Mouse (Mus musculus) left cerebral cortex, postnatal 4 days (tissue): ENCODE measurements around the gene Ube4b. TPM values are rescaled to one million over a fixed set of nuclear protein-coding genes. Genes with fewer than 3 reads are reported as not detected.
"Not testable (repeated sequence)": the region's sequence is repeated elsewhere in the genome, so short reads cannot be mapped to it uniquely, and the experiment has no call there.

ENCODE experiments used
- DNase-seq: peaks from one replicate; pipeline ENCODE4 v3.0.0-alpha.2; 2022
- intact Hi-C: fragments of 180-260 bp; cut with DNase I; formaldehyde crosslinking; loops from one replicate; pipeline ENCODE4 v1.15.1; 2025
- total RNA-seq, 2 experiments: library from RNA; stranded (reverse); gene quantifications; 2 replicates each; pipeline ENCODE4 v1.2.3; 2021

Ube4b gene
- total RNA-seq, 2 experiments from 2014 or later = 122 to 134 TPM

- no peak for DNase-seq
- intact Hi-C loops = no loop called here
Observed at GRCm38 (mm10) chr4:149440576-149440975, 14.0 kb upstream of the Ube4b start.

DNA sequence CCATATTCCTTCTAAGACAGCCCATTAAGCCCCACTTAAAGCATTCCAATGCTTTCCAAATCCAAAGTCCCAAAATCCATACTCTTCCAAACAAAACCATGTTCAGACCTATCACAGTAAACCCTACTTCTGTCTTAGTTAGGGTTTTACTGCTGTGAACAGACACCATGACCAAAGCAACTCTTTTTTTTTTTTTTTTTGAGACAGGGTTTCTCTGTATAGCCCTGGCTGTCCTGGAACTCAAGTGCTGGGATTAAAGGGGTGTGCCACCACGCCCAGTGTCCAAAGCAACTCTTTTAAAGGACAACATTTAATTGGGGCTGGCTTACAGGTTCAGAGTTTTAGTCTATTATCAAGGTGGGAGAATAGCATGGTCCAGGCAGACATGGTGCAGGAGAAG, 5.3 kb upstream of the Ube4b start:
- DNase-seq, intact Hi-C loops: not testable (repeated sequence)

DNA sequence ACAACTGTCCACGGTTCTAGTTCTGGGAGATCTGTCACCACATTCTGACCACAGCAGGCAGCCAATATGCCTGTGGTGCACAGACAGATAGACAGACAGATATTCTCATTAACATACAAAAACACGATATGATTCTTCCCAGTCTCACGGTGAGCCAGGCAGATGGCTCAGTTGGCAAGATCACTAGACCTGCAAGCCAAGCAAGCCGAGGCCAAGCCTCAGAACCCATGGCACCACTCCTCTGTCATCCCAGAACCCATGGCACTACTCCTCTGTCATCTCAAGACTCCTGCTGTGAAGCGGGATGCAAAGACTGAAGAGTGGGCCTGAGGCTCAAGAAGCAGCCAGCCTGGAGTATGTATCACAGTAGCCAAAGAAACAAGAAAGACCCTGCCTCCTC, 3.0 kb upstream of the Ube4b start:
- DNase-seq = peak; percentile 62
- intact Hi-C loops = no loop called here

DNA sequence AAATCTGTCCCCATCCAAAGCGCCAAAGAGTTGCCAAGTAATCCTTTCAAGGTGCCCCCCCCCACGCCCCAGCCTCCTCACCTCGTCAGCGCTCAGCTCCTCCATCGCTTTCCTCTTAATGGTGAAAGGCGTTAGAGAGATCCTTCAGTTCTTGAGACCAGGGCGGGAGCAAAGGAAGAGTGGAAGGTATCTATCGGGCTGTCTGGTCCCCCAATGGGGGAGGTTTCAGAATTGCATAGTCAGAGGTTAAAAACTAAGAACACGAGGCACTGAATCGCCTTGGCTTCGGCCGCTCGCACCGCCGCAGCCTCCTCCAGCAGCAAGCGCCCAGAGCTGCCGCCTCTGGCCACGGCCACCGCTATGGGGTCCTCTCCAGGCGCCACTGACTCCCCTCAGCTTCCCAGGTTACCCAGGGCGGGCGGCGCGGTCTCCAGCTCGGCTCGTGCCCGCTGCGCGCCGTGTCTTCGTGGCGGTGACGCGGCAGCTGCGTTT, 702 bp downstream of the Ube4b start:
- intact Hi-C loops = no loop called here
- peak; percentile 42 for DNase-seq

GRCm38 (mm10) chr4:149424755-149425154, 1.8 kb downstream of the Ube4b start:
- DNase-seq = no peak
- intact Hi-C loops = no loop called here

- intact Hi-C loops = no loop called here
- no peak for DNase-seq
Observed at GRCm38 (mm10) chr4:149417854-149418365, 8.6 kb downstream of the Ube4b start.

DNA sequence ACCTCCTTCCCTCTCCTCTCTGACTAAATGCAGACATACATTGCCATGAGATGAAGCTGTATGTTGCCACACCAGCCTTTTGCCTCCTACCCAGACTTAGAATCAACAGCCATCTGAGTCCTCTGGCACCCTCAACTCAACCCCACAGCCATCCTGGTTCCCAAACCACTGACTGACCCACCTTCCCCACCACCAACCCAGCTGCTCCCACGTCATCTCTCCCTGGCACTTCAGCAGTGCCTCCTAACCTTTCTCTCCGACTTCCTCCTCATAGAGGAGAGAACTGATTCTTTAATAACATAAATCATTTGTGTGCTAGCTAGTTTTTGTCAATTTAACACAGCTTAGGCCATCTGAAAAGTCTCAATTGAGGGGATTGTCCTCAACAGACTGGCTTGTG, 9.6 kb downstream of the Ube4b start:
- no peak for DNase-seq
- intact Hi-C loops = no loop called here

DNA sequence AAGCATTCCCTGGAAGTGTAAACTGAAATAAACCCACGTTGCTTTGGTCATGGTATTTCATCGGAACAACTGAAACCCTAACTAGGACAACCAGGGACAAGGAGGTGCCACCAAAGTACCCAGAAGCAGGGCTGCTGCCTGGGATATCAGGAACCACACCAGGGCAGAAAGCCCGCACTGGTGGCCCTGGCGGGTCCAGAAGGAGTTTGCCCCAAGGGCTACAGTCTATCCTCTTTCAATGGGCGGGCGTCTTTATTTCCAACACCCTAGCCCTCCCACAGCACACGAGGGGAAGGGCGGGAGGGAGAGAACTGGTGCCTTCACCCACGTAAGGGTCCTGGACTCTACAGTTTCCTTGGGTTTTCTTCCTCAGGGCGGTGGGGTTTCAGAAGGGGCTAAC, 10.1 kb downstream of the Ube4b start:
- intact Hi-C loops = no loop called here
- DNase-seq = no peak

- no peak for DNase-seq
- intact Hi-C loops = no loop called here
Observed at GRCm38 (mm10) chr4:149415651-149416169, 10.8 kb downstream of the Ube4b start.

- intact Hi-C loops = no loop called here
- no peak for DNase-seq
Observed at GRCm38 (mm10) chr4:149414259-149414658, 12.3 kb downstream of the Ube4b start.

- DNase-seq = no peak
- intact Hi-C loops = no loop called here
Observed at GRCm38 (mm10) chr4:149409759-149410158, 16.8 kb downstream of the Ube4b start.

GRCm38 (mm10) chr4:149408331-149408730, 18.2 kb downstream of the Ube4b start:
- intact Hi-C loops = no loop called here
- no peak for DNase-seq

- intact Hi-C loops = no loop called here
- DNase-seq = no peak
Observed at GRCm38 (mm10) chr4:149407461-149407860, 19.1 kb downstream of the Ube4b start.

GRCm38 (mm10) chr4:149405713-149406443, 20.7 kb downstream of the Ube4b start:
- intact Hi-C loops = no loop called here
- DNase-seq = no peak

GRCm38 (mm10) chr4:149404640-149405465, 21.7 kb downstream of the Ube4b start:
- peak; percentile 26 for DNase-seq
- intact Hi-C loops = no loop called here

- DNase-seq = no peak
- intact Hi-C loops = no loop called here
Observed at GRCm38 (mm10) chr4:149403037-149403436, 23.5 kb downstream of the Ube4b start.

- DNase-seq = no peak
- intact Hi-C loops = no loop called here
Observed at GRCm38 (mm10) chr4:149401591-149401982, 25.0 kb downstream of the Ube4b start.

GRCm38 (mm10) chr4:149400878-149401590, 25.5 kb downstream of the Ube4b start:
- intact Hi-C loops = no loop called here
- DNase-seq = no peak

- intact Hi-C loops = no loop called here
- no peak for DNase-seq
Observed at GRCm38 (mm10) chr4:149399331-149399910, 27.1 kb downstream of the Ube4b start.

DNA sequence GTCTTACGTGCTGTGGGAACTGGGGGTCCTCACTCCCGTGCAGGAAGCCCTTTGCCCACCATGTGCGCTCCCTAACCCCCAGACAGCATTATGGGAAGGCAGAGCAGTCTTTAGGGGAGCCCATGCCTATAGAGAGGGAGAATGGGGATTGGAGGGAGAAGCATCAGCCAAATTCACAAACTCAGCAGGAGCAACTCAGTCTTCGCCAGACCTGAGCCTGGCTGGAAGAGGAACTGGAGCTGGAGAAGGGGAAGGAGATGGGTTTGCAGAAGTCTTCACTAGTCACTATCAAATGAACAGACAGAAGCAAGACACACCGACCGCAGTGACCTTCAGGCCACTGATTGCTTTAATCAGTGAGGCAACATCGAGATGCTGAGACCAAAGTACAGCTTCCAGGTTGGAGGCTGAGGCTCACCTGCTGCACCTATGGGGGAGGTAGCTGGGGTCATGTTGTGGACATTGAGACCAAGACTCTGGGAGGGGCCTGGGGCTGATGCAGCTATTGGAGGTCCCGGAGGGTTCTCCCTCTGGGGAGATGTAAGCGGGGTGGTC, 28.3 kb downstream of the Ube4b start:
- DNase-seq = no peak
- intact Hi-C loops = no loop called here
